Mouse (Mus musculus) adrenal gland, postnatal 25 days (tissue): ENCODE measurements around the gene Gm7849. TPM values are rescaled to one million over a fixed set of nuclear protein-coding genes. Genes with fewer than 3 reads are reported as not detected.
"Not testable (repeated sequence)": the region's sequence is repeated elsewhere in the genome, so short reads cannot be mapped to it uniquely, and the experiment has no call there.

Experiments used
- DNase-seq: peaks from one replicate; pipeline ENCODE4 v3.0.0; 2021; ENCODE audit warnings: mixed read lengths
- long read RNA-seq: library from polyadenylated mRNA; stranded (forward); transcript quantifications from one replicate; pipeline ENCODE4 v2.0.0, GENCODE M21; 2021
- total RNA-seq: library from RNA; stranded (reverse); gene quantifications from 2 replicates; pipeline ENCODE4 v1.2.3, GENCODE M21; 2021

Gm7849 gene
- total RNA-seq, result not detected in 2 replicates
- long read RNA-seq, result 0 reads

GRCm38 (mm10) chr8:21456460-21456859, at the start of gene Gm7849:
Gene Gm7849 (minus strand): TSS chr8:21456560.
- not testable (repeated sequence) for DNase-seq

- not testable (repeated sequence) for DNase-seq
Observed at GRCm38 (mm10) chr8:21427111-21427510, 29.2 kb downstream of the Gm7849 start, which contains the start of gene Defa36. Gene Defa36 (plus strand): TSS chr8:21427411.

Other genes starting within 250 kb of the Gm7849 start
- not detected in 2 replicates for gene Gm15292, start 206.8 kb downstream of the Gm7849 start, total RNA-seq
- gene Defa27, start 141.0 kb downstream of the Gm7849 start, total RNA-seq, result not detected in 2 replicates
- not detected in 2 replicates for gene Defa29, start 129.5 kb downstream of the Gm7849 start, total RNA-seq
- gene Defa2, start 78.0 kb downstream of the Gm7849 start, total RNA-seq, result not detected in 2 replicates
- not detected in 2 replicates for gene Defa33, start 64.7 kb downstream of the Gm7849 start, total RNA-seq
- gene Defa36, start 29.1 kb downstream of the Gm7849 start, total RNA-seq, result not detected in 2 replicates
- gene Defa20, start 52.7 kb upstream of the Gm7849 start, total RNA-seq, result not detected in 2 replicates
- not detected in 2 replicates for gene Defa32, start 72.5 kb upstream of the Gm7849 start, total RNA-seq
- not detected in 2 replicates for gene Defa37, start 108.8 kb upstream of the Gm7849 start, total RNA-seq
- not detected in 2 replicates for gene Defa28, start 126.4 kb upstream of the Gm7849 start, total RNA-seq
- not detected in 2 replicates for gene Gm7861, start 137.9 kb upstream of the Gm7849 start, total RNA-seq
- not detected in 2 replicates for gene Defa26, start 161.6 kb upstream of the Gm7849 start, total RNA-seq
- gene Defa17, start 199.2 kb upstream of the Gm7849 start, total RNA-seq, result not detected in 2 replicates
- not detected in 2 replicates for gene Defa34, start 209.2 kb upstream of the Gm7849 start, total RNA-seq
- not detected in 2 replicates for gene AY761184, start 247.1 kb upstream of the Gm7849 start, total RNA-seq